Mouse (Mus musculus): ENCODE data around the gene Pepd. TPM values are rescaled to one million over a fixed set of nuclear protein-coding genes. Genes with fewer than 3 reads are reported as not detected.

Gene Pepd
- 10 to 100 TPM; 31.6 to 31.8 TPM for total RNA-seq (2023)

DNA sequence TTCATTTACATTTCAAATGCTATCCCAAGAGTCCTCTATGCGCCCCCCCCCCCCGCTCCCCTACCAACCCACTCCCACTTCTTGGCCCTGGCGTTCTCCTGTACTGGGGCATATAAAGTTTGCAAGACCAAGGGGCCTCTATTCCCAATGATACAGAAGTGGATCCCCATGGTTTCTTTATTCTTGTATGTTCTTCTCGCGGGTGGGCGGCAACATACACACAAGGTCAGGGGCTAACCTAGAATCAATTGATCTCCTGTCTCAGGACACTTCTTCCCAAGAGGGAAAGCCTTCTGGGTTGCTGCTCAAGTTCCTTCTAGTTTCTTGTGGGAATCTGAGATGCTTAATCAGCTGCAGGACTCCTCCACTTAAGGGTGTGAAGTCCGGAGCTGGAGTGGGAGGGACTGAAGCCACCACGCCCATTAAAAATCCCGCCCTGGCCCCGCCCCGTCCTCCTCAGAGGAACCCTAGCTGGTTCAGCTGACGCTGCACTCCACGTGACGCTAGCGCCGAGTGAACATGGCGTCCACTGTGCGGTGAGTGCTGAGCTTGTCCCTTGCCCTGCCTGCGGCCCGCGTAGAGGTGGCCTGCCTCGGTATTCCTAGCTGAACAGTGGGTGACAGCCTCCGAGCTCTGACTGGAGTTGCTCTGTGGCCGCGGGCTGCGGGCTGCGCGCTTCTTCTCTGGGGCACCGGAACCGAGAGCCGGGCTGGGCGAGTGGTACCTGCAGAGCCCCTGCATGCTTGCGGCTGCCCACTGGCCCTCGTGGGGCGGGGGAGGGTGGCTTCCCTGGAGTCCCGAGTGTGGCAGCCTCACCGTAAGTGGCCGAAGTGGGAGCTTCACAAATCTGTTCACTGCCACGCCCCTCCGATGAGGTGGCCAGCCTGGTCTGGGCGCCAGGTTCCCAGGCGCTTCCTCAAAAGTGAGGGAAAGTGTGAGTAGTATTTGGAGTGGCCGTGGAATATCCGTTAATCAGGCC lies at the start of gene Pepd:
TSS of gene Pepd (plus strand) at position 461 of the 979 bp plus-strand sequence.

DNA sequence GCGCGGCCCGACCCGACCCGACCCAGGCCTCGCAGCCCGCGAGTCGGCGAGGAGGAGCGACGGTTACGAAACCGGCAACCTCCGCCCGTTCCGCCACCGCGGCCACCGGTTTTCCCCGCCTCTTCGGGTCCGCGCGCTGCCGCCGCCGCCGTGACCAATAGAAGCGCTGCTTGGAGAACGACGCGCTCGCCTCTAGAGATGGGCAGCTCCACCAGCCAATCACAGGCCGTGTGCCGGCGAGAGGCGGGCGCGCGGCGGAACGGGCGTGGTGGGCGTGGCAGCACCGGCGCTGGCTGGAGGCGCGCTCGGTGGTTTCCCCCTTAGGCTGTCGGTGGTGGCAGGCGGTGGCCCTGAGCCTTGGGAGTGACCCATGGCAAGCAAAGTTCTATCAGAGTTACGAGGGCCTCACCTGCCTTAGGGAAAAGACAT lies 144.3 kb downstream of the Pepd start, which contains the start of gene Cebpg:
TSS of gene Cebpg (minus strand) at position 138 of the 429 bp plus-strand sequence.

Other genes starting within 250 kb of the Pepd start
- gene Chst8, start 99.7 kb upstream of the Pepd start, total RNA-seq (2023): not detected
- 10 to 100 TPM; 31.4 to 31.6 TPM for gene Cebpg, start 144.2 kb downstream of the Pepd start, total RNA-seq (2023)
- gene Cebpa, start 206.9 kb downstream of the Pepd start, total RNA-seq (2023): 1 to 10 TPM; 1.5 to 2.1 TPM

Measured in T-cell, adult 66 days (primary cell).